Mouse (Mus musculus) right cerebral cortex, postnatal 25 days (tissue): ENCODE results near the gene Rasgrf1.
A peak's percentile ranks its signal among the peaks of the same experiment; 100 is the strongest.
"Not testable (repeated sequence)": the region's sequence is repeated elsewhere in the genome, so short reads cannot be mapped to it uniquely, and the experiment has no call there.

Experiments used
- DNase-seq: peaks from one replicate; pipeline ENCODE4 v3.0.0; 2022

Gene Rasgrf1

DNA sequence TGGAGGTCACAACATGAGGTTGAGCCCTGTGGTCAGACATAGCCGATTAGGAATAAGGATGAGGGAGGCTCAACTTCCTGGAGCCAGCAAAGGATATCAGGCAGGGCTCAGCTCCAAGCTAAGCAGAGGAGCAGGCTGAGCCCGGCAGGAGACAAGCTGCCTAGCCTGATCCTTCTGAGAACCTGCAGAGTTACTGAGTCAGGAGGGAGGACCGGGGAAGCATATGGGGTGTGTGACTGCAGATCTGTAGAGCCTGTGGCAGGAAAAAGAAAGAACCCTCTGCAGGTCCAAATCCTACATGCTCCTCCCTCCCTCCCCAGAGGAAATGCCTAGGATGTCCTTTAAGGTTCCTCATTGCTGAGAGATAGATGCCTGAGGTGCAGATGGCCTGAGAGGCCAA lies 62.6 kb downstream of the Rasgrf1 start:
- peak; percentile 11 for DNase-seq

DNA sequence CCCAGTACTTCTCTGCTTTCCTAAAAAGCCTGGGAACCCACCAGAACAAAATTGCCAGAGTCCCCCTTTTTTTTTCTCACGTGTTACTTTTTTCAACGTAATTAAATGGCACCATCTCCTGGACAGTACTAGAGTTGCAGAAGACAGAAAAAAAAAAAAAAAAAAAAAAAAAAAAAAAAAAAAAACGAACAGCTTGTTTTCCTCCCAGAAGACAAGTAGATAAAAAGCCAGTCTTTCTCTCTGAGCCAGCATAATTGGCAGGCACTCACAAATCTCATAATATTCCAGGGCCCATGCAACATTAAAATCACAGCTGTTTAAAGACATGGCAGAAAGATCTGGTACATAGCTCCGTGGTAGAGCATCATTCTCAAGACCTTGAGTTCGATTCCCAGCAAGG lies 64.1 kb downstream of the Rasgrf1 start:
- peak; percentile 5 for DNase-seq

DNA sequence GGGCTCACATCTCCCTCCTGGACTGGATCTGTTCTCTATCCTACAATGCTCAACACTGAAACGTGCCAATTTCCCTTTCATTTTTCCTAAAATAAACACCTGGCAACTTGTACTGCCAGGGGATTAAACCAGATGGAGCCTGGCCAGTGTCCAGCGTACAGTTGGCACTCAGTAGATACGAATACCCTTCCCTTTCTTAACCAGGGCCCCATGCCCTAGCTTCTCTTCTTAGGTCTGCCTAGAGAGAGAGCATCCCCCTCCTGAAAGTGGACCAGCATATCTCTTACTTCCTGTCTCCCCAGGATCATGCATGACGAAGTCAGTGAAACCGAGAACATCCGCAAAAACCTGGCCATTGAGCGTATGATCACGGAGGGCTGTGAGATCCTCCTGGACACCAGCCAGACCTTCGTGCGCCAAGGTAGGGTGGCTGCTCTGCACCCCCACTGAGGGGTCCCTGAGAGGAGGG lies 64.8 kb downstream of the Rasgrf1 start:
- DNase-seq, result peak; percentile 3

DNA sequence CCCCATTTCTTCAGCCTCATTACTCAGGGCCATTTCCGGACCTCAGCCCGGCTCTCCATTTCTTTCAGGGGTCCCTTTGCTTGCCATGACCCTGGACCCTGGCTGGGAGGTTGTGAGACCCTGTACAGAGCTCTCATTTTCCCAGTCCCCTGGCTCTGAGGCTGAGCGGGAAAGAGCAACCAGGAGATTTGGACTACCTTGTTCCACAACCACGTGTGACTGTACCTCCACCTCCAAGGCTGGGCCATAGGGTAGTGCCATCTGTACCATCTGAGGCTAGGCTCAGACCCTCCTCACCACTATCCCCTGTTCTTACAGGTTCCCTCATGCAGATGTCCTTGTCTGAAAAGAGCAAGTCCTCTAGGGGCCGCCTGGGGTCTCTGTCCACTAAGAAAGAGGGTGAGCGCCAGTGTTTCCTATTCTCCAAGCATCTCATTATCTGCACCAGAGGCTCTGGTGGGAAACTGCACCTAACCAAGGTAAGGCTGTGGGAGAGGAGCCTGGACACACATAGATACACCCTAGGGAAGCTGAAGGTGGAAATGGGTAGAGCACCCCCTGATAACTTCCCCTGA lies 66.7 kb downstream of the Rasgrf1 start:
- no peak for DNase-seq

DNA sequence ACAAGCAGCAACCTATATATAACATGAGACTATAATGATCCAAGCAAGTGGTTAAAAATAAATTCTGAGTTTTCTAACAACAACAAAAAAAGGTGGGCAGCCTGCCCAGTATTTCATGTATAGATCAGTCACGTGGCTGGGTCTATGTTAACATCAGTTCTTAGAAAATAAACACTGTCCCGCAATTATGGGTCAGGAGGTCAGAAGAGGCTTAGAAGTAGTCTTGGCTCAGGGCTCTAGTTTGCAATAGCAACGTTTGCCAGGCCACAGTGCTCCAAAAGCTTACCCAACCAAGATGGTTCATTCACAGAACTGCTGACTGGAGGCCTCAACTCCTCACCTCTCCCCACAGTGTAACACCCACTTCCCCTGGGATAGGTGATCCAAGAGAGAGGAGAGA lies 69.5 kb downstream of the Rasgrf1 start:
- DNase-seq, result peak; percentile 0

DNA sequence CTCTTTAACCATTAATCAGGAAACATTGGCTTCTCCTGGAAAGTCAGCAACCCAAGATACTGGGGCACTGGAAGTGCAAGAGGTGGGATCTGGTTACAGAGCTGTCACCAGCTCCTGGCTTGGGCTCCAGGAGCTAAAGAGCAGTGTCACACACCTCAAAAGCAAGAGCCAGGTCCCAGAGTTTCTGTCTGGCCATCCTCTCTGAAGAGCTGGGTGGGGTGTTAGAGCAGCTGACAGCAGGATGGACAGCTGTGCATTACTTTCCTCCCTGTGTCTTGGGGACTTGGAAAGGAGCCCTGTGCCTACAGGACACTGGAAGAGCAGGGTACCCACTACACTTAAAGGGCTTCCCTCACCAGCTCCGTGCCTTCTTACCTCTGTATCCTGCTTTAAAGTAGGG lies 72.5 kb downstream of the Rasgrf1 start:
- no peak for DNase-seq

DNA sequence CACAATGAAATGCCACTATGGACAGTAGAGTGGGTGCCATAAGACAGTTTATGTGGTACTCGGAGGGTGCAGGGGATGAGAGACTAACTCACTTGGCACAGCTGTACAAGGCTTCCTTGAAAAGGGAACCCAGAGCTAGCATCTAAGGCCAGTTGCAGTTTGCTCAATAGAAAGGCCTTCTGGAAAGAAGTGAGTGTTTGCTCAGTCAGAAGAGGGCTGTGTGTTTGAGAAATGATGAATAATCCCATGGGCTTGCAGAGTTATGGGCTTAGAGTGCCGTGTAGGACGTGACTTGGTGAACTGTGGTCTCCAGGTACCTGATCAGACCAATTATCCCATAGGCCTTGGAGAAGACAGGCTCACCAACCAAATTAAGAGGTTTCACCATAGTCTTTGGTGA lies 78.3 kb downstream of the Rasgrf1 start:
- DNase-seq, result no peak

DNA sequence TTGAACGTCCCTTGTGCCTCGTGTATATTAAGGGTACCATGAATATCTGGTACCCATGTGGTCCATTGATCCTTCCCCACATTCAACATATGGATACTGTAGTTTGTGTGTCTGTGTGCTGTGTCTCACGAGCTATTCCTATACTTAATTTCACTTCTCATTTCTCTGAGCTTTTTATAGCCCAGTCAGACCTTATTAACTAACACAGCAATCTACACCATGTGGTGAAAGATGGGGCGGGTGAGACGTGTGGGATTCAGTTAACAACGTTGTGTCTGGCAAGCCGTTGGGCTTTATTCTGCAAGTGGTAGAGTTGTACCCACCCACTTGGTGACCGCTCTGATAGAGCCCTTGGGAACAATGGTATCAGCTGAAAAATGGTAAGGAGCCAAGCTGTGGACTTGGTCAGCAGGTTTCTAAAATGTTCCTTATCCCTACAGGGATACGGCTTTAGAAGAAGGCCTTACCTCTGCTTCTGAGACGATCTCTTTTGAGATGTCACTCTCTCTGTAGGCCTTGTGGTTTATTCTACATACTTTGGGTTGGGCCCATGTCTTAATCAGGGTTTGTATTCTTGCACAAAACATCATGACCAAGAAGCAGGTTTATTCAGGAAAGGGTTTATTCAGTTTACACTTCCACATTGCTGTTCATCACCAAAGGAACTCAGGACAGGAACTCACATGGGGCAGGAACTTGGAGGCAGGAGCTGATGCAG lies 79.3 kb downstream of the Rasgrf1 start:
- no peak for DNase-seq

DNA sequence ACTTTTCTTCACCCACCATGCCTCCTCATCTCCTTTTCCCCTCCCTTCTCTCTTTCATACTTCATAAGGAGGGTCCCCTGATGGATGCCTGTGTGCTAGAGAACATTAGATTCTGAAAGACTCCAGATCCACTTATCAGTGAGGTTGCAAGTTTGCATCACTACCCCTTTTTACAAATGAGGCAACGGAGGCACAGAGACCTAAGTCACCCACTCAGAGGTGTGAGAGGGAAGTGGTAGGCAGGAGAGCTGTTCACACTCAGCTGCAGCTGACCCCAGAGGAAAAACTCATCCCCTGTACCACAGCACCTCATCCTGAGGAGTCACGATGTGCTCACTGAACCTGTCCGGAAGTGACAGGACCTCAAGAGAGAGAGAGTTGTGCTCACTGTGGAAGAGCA lies 96.7 kb downstream of the Rasgrf1 start:
- DNase-seq, result no peak

DNA sequence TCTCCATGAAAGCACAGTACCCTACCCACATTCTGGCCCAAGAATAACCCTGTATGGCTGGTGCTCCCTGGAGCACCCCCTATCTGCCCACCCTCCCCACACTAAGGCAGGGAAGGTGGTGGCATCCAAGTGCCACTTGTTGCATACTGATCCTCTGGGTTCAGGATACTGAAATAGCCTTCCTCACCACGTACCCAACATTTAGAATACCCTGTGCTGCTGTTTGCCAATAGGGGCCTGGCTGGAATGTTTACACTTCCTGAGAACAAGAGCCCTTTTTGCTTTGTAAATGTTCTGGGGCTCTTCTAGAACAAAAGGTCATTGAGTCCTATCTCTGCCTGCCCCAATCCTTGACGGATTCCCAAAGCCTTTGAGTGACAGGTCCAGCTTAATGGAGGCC lies 97.4 kb downstream of the Rasgrf1 start:
- DNase-seq, result no peak

DNA sequence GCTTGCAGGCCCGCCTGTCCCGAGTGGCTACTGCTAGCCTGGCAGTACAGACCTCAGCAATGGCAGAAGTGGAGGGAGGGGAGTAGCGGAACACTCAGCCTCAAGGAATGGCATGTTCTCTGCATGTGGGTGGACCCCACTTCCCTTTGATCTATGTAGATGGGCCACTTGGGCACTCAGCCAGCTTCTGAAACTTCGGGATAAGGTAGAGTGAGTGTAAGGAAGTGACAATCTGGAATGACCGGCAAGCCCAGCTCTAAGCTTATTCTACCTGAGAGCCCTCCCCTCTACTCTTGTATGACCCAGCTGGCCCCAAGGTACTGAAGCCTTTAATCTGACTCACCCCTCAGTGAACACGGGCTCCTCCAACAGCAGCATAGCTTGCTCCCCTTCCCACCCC lies 98.4 kb downstream of the Rasgrf1 start:
- DNase-seq, result no peak

DNA sequence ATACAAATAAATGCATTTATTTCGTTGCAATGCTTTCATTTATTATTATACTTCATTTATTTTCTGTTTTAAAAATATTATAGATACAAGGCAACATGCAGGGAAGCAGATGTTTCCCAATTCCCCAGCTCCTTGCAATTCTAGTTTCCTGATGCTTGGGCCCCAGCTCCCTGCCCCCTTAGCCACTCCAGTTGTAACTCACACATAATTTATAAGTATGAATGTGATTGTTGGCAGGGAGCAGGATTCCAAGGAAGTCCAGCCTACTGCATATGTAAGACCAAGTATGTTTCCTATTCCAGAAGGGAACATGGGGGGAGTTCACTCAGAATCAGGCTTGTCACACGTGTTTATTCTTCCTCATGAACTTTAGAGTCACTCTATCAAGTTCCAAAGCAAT lies 102.1 kb downstream of the Rasgrf1 start:
- DNase-seq, result no peak

DNA sequence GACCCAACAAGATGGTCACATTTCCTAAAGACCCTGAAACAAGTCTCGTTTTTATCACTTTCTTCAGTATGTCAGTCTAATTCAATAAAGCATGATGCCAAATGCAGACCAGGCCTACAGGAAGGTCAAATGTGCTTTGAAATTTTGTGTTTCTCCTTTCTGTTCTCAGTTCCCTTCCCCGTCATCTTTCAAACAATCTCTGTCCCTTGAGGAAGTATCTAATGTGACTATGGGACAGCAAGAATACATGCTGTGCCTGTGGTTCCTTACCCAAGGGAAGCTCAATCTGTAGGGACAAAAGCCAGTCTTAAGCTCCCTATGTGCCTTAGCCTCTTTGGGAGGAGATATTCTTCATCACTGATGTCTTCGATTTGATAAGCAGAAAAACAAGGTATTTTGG lies 104.9 kb downstream of the Rasgrf1 start:
- no peak for DNase-seq

DNA sequence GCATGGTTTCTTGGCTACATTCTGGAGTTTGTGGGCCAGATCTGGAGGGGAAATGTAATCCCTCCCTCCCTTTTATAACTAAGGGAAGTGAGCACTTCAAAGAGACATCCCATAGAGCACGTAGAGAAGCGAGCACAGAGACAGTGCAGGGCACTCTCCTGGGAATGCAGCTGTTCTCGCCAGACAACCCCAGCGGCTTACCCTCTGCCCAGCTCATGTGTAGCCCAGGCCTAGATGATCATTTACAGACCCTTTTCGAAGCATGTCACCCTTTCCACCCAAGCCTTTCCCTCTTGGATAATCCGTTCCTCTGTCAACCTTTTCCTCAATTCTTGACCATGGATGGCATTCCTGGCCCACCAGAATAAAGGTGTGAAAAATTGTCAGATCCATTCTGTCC lies 106.5 kb downstream of the Rasgrf1 start:
- DNase-seq, result no peak

DNA sequence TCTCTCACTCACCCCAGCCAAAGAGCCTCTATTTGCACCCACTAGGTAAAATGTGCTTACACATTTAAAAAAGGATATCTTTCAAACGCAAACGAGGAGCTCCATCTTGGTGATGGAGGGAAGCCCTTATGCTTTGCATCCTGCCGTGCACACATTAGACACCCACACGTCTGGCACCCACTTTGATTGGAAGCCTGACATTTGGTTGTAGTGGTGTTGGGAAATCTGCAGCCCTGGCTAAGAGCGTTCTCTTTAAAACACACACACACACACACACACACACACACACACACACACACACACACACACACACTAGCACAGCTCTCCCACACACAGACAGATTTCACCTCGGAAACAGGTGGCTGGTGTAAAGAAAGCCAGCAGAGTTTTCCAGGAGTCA lies 111.2 kb downstream of the Rasgrf1 start:
- peak; percentile 37 for DNase-seq

DNA sequence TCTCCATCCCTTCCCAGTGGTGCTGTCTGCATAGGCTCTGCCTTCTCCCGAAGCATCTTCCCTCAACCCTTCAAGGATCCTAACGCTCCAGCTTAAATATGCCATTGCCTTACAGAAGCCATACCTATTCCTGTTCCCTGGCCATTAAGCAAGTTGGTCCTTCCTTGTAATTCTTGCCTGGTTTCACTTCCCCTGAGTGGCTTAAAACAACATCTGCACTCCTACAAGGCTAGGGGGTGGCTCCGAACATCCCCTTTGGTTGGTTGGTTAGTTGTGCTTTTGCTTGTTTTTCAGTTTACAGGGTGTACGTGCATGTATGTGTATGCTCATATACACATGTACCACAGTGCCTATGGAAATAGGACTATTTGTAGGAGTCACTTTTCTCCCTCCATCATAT lies 111.7 kb downstream of the Rasgrf1 start:
- no peak for DNase-seq

DNA sequence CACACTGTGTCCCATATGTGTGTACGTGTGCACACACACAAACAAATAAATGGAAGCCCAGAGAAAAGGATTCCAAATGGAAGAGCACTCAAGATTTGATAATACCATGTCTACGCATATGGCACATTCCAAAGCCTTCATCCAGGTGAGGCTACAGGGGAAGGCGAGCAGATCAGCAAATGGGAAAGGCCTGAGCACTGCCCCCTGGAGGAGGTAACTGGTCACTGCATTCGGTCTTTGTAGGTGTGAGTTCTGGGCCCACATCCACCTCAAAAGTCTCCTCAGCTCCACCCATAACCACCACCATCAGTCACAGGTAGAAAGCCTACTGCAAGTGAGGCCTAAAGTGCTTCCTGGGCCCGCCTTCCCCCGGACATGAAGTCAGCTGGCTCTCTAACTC lies 118.0 kb downstream of the Rasgrf1 start:
- DNase-seq, result no peak

DNA sequence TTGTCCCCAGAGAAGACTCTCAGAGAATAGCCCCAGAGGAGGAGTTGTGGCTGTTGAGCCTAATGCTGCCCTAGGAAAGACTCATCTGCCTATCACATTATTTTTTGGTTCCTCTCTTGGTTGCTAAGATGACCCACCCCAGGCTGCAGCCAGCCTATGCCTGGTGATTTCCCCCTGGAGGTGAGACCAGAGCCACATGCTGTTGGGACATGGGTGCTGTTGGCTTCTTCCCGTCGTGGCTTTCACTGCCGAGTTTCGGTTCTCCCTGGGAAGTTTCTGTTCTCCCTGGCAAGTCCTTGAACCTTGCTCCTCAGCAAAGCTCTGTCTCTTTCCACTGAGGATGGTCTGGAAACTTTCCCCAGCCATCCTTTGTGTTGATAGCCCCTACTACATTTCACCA lies 124.2 kb downstream of the Rasgrf1 start:
- no peak for DNase-seq

DNA sequence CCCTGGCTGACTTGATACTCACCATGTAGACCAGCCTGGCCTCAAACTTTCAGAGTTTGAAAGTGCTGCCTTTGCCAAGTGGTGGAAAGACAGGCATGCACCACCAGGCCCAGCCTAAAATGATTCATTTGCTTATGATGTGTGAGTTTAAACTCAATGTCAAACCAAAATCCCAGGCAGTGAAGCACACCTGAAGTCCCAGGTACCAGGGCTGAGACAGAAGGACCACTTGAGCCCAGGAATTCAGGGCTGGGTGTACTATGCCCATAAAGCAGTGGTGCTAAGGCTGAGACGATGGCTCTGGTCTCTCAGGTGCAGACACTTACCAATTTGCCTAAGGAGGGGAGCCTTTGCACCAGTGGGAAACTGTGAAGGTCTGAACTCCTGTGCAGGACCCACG lies 125.5 kb downstream of the Rasgrf1 start:
- no peak for DNase-seq

DNA sequence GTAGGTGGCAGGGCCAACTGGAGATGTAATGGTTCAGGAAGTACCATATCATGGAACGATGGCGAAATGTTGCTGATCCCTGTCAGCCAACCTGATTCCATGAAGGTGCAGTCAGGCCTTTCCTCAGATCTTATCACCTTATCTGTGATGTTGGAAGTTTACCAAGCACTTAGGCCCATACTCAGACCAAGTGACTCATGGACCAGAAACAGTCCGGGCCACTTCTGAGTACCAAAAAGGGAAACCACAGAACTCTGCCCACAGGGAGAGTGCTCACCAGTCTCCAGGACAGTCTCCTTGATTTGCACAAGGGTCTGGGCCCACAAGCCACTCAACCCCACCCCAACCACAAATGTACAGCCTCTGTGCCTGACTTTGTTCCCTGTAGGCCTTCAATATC lies 126.1 kb downstream of the Rasgrf1 start:
- DNase-seq, result no peak

DNA sequence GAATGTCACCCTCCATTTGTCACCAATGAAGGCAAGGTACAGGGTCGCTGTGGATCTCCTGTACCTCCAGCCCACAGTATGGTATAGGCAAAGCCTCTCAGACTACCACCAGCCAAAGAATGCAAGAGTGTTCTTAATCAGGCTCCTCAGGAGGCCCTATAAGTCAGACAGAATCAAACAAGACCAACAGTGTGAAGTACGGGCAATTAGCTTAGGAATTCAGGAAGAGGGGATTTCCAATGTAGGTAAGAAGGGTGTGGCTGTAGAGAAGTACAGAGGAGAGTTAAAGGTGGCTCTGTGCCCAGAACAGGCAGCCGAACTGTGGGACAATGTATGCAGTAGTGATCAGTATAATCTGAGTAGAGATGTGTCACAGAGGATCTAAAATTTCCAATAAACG lies 126.6 kb downstream of the Rasgrf1 start:
- DNase-seq, result no peak

DNA sequence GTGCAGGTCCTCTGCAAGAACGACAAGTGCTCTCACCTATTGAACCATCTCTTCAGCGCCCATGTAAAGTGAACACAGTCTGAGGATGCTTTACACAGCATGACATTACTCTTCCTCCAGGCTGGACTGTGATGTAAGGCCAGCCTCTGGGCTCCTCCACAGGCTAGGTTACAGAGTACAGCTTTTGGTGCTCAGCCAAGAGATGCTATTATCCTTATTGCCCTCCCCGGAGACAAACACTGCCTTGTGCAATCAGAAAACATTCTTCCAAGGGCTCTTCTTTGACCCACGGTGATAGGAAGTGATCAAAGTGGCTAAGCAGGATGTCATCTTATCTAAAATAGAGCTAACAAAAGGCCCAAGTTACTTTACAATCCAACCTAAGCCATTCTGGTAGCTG lies 128.8 kb downstream of the Rasgrf1 start:
- no peak for DNase-seq

DNA sequence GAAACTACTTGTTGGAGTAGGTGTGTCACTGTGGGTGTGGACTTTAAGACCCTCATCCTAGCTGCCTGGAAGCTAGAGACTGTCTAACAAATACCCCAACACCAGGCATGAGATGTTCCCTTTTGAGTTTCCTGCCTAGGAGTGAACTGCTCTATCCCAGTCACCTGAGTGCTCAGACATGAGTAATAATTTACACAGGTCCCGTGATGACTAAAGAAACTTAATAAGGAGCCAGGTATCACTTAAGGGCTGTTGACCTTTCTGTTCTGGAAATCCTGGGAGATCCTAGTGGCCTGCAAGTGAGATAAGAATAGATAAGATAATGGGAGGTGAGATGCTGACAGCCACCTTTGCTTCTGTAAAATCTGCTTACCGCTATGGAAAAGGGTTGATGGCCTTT lies 131.2 kb downstream of the Rasgrf1 start:
- no peak for DNase-seq

DNA sequence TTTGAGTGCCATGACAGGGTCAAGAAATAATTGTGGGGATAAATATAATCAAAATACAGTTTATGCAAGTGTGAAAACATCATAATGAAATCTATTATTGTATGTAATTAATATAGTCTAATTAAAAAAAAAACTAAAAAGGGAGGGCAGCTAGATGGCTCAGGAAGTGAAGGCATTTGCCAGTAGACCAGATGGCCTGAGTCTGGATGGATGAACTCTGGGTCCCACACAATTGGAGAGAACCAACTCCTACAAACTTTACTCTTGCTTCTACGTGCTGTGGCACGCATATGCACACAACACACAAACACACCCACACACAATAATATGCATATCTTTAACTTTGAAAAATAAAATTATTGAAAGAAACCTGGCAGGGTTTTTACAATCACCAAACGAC lies 131.8 kb downstream of the Rasgrf1 start:
- no peak for DNase-seq

DNA sequence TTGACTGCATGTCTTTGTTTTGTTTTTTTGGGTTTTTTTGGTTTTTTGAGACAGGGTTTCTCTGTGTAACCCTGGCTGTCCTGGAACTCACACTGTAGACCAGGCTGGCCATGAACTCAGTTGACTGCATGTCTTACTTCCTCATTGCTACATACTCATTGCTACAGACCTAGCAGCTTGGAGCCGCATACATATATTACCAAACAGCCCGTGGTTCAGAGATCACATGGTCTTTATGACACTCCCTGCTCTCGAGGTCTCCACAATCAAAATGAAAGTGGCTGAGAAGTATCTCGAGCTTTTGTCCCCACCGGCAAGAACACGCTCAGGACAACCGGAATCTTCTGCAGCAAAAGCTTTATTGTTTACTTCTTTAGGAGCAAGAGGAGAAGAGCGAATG lies 133.2 kb downstream of the Rasgrf1 start:
- not testable (repeated sequence) for DNase-seq
